1 mouse cellular context compared by ENCODE assay signal in genomic region chr5:9043582-9044267, GRCm38 (mm10).
A peak's percentile ranks its signal among the peaks of the same experiment; 100 is the strongest.
TF ChIP-seq lines count a peak whose summit lies in the region.

No protein-coding gene starts in this region.

TF ChIP-seq in CH12.LX, 34 proteins besides CTCF, POLR2A, EP300 and RAD21 (continued from another document):
- TF ChIP-seq MEF2A (IDR thresholded peaks at IDR 0.05; ENCODE audit: borderline replicate concordance, low read depth, low read length), result peak; percentile 49; the same call in 1 of the 2 replicates
- TF ChIP-seq TCF12 (IDR thresholded peaks at IDR 0.05; ENCODE audit: low read depth, low read length), result peak; percentile 51; the same call in 1 of the 2 replicates
- TF ChIP-seq KAT2A (IDR thresholded peaks at IDR 0.05; ENCODE audit: insufficient replicate concordance, low read length), result no peak
- peak; percentile 69; the same call in 1 of the 2 replicates for TF ChIP-seq RCOR1 (conservative IDR thresholded peaks at IDR 0.05; ENCODE audit: low read depth, low read length)
- peak; percentile 59 for TF ChIP-seq ZNF384 (IDR thresholded peaks at IDR 0.05; ENCODE audit: low read depth, low read length)
- peak; percentile 71 for TF ChIP-seq ETS1 (conservative IDR thresholded peaks at IDR 0.05; ENCODE audit: low read depth, low read length)
